Mouse (Mus musculus) ZHBTc4 (cell line): ENCODE results near the gene Cep95.
"Not testable (repeated sequence)": the region's sequence is repeated elsewhere in the genome, so short reads cannot be mapped to it uniquely, and the experiment has no call there.

Experiments
- DNase-seq: peaks from one replicate; pipeline ENCODE4 v3.0.0-alpha.2; 2011; ENCODE audit warnings: low read depth, low spot score

Cep95 gene

DNA sequence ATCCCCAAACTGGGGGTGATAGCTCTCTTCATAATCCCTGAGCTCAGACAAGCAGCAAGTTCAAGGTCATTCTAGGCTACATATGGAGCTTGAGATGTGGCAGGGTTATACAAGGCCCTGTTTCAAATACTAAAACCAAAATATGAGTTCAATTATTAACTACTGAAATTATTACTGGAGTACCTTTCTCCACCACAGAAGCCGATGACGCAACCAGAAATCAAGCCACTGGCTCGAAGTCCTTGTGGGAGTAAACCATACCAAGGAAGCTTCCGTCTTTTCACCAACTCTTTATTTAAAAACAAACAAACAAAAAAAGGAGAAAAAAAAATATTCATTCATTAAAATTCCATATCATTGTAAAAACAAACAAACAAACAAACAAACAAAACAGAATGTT, 12.1 kb upstream of the Cep95 start:
- DNase-seq = no peak

DNA sequence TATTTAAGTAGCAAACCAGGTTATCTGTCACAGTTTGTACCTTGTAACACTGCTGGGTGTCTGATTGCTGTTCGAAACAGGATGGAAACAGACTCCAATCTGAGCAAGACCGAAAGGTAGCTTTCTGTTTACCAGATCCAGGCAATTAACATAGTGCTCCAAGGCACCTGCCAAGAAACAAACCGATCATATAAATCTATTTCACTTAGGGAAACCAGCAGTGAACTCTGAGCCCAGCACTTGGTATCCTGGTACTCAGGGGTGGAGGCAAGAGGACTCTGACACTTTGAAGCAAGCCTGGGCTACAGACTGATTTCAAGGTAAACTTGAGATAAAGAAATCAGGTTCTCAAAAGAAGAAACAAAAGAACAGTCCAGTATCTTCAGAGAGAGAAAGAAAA, 11.7 kb upstream of the Cep95 start:
- DNase-seq = no peak

DNA sequence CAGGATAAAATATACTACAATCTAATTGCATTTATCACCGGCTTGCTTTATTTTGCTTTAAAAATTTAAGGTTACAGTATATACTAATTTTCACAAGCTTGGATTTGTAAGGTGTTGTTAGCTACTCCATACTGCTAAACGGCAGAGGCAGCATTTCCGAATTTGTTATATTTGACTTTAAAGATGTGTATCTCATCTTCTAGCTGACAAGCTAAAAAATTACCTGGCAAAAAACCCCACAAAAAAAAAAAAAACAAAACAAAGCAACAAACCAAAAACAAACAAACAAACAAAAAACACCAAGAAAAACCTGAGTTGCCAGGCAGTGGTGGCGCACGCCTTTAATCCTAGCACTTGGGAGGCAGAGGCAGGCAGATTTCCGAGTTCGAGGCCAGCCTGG, 10.9 kb upstream of the Cep95 start:
- DNase-seq = no peak

DNA sequence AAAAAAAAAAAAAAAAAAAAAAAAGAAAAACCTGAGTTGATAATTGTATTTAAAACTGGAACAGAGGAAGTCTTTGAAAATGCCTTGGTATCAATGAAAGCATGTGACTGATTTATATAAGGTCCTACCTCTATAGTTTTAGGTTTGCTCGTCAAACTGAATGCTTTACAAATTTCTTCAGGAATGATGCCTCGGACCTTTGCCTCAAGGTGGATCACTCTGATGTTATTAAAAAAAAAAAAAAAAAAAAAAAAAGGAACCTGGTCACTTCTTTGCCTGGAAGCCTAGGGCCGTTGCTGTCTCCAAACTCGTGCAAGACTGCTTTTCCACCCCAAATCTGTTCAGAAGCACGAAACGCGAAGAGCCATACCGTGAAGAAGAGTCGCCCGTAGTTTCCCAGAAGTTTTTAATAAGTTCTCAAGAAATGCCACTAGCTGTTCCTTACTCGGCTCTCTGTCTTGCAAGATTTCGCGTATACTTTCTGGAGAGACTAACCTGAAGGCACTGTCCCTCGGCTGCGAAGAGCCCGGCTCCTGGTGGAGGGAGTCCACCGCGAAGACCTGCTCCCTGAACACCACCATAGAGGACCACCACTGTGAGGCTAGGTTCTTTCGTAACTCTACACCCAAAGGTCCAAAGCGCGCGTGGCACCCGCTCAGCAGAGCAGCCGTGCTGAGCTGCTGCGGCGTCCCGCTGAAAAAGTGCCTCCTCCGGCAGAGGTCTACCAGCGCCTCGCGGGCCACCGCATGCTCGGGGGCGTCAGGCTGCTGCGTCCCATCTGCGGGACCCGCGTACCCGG, 10.3 kb upstream of the Cep95 start:
- DNase-seq = no peak

DNA sequence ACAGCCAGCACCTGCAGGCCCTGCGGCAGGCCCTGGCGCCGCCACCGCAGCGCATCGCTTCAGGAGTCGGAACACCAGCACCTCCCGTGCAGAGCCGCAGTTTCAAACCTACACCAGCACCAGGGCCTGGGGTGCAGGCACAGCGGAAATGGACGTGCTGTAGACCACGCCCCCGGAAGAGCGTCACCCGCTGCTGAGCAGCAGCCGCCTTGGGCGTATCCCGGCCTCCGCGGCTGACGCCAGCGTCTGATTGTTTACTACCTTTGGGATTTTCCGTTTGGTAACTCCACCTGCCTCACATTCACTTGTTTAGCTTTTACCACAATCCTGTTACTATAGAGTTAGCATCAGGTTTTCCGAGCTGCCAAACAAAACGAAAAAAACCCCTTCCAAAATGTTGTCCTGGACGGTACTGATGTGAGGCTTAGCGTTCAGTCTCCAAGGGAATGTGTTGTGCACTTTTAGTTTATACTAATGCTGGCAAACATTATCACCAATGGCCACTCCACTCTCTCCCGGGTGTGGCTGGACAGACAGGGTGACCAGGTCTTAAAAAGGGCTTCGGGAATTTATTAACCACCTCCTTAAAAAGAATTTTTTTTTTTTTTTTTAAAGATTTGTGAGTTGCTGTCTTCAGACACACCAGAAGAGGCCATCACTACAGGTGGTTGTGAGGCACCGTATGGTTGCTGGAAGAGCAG, 9.5 kb upstream of the Cep95 start, which contains the start of gene Polg2:
Gene Polg2 (minus strand): TSS at position 150 of the 701 bp plus-strand sequence.
- DNase-seq = peak; percentile 98

DNA sequence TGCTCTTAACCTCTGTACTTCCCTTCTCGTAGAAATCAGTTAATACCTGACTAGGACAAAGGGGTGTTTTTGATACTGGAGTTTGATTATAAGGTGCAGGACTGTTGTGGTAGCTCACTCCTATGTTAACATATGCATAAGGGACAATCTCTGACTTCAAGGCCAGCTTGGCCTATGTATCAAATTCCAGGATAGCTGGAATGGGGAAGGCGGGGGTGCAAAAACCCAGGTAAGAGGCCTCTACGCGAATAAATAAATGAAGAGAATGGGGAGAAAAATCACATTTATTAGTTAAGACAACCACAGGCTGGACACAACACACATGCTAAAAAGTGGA, 9.0 kb upstream of the Cep95 start:
- DNase-seq = no peak

DNA sequence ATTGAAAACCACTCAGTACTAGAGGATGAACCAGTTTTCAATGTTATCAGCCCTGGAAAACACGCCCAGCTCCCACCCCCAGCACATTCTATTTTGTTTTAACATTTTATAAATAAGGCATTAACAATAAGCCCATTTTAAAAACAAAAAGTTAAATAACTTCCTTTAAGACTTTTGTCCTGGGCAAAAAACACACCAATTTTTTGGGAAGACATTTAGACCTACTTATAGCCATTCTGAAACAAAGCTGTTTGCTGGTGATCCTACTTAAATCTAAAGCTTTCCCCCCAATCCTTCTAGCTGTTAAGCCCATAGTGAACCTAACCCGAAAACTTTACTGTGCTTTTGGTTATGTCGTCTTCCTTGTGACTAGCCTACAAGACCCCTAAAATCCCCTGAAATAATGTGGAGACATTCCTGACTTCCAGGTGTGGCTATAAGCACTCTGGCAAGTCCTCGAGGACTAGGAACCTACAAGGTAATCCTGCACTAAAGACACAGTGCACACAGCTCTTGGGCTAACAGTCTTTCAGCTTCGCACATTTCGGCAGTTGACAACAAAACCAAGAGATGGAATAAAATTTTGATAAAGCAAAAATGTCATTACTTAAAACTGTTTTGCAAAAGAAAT, 8.3 kb upstream of the Cep95 start:
- DNase-seq = no peak

DNA sequence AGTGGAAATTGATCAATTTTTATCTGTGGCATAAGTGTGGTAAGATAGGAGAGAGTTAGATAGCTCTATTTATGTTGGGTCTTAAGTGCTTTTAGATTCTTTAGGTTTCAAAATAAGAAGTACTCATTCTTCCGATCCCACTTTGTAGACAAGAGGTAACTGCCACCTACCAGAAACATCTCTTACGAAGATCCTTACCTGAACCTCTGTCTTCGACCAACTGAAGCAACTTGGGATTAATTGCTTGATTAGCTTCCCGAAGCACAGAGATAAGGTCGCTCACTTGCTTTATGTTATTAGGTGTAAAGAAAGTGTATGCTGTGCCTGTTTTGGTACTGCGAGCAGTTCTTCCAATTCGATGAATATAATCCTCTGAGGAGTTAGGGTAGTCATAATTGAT, 6.8 kb upstream of the Cep95 start:
- DNase-seq = not testable (repeated sequence)

DNA sequence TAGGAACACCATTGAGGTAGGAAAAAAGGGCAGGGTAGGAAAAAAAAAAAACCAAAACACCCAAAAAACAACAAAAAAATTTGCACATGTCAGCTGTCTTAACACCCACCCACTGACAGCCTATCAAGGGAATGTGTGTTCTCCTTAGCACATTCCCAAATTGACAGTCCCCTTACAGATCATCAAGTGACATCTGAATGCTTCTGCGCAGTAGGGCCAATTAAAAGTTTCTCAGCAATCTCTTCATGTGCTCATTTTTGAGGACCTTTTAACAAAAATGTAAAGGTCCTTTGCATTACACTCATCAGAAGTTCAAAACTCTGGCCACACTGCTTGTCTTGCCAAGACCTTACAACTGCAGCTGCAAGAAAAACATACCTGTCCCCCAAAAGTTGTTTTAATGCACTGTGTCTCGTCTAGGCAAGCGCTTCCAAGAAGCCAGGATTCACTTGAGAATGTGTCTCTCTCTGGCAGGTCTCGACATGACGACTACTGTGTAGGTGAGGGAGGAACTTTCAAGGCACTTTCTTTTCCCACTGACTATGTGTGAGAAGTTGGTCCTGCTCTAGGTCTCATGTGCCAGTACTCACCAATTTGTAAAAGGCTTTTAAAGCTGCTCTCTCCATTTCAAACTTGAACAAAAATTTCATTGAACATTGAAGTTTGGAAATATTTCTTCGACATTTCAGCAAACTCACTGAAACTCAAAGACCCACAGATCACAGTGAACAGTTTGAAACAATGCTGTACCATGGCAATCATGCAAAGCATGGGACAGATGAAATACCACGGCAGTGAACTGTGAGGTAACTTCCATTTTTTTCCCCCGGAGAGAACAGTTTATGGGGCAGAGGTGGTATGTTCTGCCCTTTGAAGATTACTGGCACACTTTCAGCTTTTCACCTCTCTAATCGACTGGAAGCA, 5.9 kb upstream of the Cep95 start:
- DNase-seq = no peak

DNA sequence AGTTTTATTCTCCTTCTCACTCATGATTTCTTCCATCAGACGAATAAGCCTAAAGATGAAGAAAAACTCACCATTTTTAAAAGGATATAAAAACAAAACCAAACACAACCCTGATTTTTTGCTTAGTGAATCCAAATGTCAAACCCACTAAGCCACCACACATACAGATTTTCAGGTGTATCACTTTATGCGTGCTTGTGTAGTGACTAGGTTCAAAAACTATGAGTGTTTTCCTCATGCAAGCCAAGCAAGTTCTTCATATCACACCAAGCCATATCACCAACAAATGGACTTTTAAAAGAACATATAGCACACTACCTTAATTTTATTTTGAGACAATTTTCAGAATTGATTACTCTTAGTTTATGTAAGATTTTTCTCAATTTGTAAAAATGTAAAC, 4.6 kb upstream of the Cep95 start:
- DNase-seq = no peak

DNA sequence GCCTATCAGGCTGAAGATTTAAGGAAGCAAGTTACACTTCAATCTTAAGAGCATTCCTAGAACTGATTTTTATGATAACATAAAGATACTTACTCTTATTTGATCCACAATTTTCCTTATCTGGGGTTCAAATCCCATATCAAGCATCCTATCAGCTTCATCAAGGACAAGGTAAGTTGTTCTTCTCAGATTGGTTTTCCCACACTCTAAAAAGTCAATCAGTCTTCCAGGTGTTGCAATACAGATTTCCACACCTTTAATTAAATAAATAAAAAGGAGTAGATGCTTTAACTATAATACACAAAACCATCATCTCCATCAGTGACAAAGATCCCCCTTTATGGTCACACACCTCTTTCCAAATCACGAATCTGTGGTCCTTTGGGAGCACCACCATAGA, 4.0 kb upstream of the Cep95 start:
- no peak for DNase-seq

DNA sequence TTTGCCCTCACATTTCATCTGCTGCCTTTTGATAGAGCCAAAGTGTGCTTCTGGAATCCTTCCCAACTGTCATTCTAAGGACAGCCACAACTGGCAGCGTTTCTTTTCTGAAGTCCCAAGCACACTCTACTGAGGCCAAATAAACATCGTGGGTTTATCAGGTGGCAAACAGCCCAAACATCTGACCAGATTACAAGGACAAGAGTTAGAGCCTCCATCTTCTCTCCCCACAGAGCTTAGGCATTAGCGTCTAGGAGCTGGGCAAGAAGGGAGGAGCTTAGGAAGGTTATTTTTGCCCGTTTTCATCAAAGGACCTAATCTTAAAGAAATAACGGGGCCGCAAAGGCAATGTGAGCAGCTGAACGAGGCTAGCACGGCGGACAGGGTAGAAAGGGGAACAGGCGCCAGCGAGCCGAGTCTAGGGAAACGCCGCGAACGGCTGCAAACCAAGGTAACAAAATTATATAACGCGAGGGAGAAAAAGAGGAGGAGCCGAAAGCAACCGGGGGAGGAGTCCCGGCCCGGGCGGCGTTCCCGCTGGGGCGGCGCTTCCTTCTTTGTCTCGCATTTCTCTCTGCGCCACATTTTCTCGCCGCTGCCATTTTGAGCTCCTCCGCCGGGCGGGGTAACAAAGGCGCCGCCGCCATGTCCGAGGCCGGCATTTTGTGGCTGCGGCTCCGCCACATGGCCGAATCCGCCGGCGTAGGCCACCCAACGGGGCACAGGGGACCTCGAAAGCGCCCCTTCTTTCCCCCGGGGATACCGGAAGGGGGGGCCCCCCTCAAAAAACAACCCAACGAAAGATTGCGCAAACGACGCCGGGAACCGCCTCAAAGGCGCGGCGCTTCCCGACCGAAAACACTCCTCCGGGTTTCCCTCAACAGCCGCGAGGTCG, 1.7 kb upstream of the Cep95 start:
- DNase-seq = peak; percentile 89

DNA sequence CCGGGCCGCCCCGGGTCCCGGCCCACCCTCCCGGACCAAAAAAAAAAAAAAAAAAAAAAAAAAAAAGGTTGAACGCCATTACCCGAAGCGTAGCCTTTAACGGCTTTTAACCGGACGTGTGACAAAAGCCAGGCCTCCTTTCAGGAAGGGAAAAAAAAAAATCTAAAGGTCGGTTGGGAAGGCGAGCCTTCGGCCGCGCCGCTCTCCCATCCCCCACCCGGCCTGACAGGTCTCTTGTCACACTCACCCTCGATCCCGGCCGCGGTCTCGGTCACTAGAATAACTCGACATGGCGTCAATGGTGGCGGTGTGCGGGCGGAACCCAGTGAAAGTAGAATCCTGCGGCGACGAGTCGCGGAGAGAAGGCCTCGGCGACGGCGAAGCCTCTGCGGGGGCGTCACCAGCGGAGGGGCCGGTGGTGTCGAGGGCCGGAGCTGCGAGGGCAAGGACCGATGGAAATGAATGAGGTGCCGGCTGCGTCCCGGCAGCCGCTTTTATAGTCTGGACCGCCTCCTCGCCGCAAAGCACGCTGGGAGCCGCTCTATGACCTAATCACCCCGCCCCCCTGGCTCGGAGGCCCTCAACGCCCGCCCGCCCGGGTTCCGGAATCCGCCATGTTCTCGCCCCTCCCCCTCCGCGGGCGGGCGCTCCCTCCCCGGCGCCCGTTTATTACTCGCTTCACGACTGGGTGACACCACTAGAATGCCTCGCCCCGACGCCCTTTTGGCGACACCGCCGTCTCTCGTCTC, 852 bp upstream of the Cep95 start:
- peak; percentile 97 for DNase-seq

DNA sequence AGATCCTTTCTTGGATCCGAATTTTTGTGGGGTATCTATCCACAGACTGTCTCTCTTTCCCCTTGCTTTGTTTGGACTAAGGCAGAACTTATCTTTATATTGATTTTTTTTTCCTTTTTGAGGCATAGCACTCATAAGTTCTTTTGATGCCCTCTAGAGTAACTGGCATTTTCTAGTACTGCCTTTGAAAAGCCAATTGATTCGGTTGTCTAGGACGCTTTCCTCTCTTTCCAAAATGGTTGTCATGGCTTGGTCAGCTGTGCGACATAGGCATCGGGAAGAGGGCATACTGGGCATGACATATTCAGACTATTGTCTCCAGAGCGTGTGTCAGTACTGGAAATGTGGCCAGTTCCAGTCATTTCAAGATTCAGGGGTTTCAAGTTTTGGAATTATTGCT, 597 bp downstream of the Cep95 start:
- DNase-seq = no peak

DNA sequence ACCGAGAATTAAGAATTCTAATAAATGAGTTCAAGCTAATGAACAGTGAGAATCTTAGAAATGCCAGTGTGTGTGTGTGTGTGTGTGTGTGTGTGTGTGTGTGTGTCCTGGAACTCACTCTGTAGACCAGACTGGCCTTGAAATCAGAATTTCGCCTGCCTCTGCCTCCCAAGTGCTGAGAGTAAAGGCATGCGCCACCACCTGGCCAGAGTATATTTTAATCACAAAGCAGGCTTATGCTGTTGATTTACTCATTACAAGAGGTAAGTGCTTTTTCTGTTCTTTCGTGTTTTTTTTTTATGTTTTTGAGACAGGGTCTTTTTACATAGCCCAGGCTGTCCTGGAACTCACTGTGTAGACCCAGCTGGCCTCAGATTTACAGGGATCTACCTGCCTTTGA, 4.8 kb downstream of the Cep95 start:
- DNase-seq = no peak

DNA sequence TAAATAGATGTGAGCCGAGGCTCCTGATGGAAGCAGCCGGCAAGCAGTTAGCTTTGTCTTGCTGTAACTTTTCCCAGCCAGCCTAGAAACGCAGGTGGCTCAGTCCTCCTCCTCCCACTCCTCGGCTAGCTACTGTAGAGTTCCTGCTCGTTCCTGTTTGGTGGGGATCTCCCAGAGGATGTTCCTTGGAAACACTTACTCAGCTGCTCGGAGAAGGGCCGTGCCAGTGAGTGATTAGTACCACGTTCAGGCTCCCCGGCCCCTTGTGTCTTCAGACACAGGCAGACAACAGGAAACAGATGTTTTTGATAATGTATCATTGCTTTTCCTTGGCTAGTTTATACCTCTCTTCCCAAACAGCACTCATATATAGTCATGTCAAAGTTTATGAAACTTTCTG, 6.6 kb downstream of the Cep95 start:
- no peak for DNase-seq

DNA sequence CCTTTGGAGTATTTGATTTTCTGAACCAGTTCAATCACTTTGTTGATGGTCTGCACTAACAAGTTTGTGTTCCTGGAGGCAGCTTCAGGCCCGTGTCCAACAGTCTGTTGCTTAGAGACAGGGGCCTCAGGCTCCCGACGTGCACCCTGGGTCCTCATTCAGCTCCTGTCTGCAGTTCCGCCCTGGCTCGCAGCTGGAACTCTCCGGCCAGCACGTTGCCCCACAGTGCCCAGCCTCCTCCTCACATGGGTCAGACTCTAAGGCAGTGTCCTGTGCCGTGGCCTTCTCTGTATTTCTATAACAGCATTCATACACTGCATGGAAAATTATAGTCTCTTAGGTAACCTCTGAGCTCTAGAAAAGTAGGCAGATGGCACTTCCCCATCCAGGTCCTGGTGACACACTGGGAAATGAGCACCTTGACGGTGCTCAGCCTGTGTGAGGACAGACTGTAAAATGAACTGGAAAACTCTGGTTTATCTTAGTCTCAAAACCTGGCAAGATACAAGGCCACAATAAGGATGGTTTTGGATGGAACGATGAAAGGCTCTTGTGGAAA, 13.1 kb downstream of the Cep95 start:
- DNase-seq = no peak

DNA sequence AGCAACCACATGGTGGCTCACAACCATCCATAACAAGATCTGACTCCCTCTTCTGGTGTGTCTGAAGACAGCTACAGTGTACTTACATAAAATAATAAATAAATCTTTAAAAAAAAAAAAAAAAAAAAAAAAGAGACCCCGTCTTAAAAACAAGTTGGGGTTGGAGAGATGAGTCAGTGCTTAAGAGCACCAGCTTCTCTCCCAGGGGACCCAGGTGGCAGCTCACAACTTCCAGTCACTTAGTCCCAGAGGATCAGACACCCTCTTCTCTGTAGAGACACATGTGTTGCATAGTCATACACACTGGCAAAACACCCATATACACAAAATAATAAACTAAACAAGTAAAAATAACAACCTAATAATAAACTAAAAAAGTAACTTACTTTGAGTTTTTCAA, 18.4 kb downstream of the Cep95 start:
- not testable (repeated sequence) for DNase-seq

DNA sequence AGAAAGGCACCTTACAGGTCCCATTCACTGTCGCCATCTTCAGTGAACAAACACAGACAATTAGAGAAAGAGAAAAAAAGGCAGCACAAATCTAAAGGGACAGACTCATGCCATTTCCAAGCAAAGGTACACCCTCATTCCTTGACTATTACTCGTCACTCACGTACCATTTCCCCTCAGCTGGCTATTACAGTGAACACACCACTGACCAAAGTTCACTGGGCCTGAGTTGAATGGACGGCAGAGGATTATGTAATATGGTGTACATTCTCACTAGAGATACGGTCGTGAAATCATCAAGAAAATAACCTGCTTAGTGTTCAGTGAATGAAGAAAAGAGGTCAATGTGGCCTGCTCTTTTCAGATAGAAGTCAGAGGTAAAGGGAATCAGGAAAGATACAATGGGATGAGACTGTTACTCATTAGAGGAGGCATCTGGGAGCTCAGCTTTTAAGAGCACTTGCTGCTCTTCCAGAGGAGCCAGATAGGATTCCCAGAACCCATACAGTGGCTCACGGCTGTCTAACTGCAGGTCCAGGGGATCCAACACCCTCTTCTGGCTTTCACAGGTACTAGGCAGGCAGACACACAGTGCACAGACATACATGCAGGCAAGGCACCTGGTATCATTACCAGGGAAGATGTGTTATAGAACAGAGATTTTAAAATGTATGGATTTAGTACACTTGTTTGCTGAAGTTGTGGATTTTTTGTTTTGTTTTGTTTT, 23.5 kb downstream of the Cep95 start:
- DNase-seq = no peak
